Mouse (Mus musculus): ENCODE measurements at regions not wholly inside any gene's neighbourhood (a gene's known extent, or its start where the extent isn't known, plus 50 kb on each side); places are given as distances from the start of the nearest gene placed in this dataset.

GRCm38 (mm10) chr2:92523321-92523895, 63.1 kb upstream of the Slc35c1 start:
- Histone ChIP-seq H3K4me2 (no peak overlapping the region), H3K4me3 (no peak overlapping the region), H3K9ac (no peak overlapping the region), H3K27ac (replicated peaks) (no peak overlapping the region), H3K27me3 (no peaks in the 10 kb centered on the region), H3K9me3 (no peaks in the 10 kb centered on the region), H3K4me1 (replicated peaks) (peaks cover 18% of the 10 kb centered on the region; the same call in 1 of the 2 replicates), H3K36me3 (no peaks in the 10 kb centered on the region)
- 81% methylated on average over 13 of the region's 13 CpGs for WGBS
- no peak for ATAC-seq (ENCODE audit: low FRiP score, low read depth)

GRCm38 (mm10) chr2:92521527-92521926, 61.2 kb upstream of the Slc35c1 start:
- WGBS, result 88% methylated on average over 8 of the region's 8 CpGs
- no peak overlapping the region for H3K4me2 ChIP-seq
- no peaks in the 10 kb centered on the region for H3K36me3 ChIP-seq
- no peak overlapping the region for H3K9ac ChIP-seq
- no peak for ATAC-seq (ENCODE audit: low FRiP score, low read depth)
- 0 out of 2 replicates have a peak, but pooled peaks cover 10% of the 10 kb centered on the region for H3K4me1 ChIP-seq (replicated peaks)
- no peak overlapping the region for H3K4me3 ChIP-seq
- H3K27me3 ChIP-seq, result no peaks in the 10 kb centered on the region
- no peaks in the 10 kb centered on the region for H3K9me3 ChIP-seq
- H3K27ac ChIP-seq (replicated peaks), result no peak overlapping the region

GRCm38 (mm10) chr2:92519396-92519795, 59.1 kb upstream of the Slc35c1 start:
- Histone ChIP-seq H3K36me3 (no peaks in the 10 kb centered on the region), H3K4me2 (no peak overlapping the region), H3K9ac (no peak overlapping the region), H3K9me3 (no peaks in the 10 kb centered on the region), H3K4me1 (replicated peaks) (no peaks in the 10 kb centered on the region), H3K4me3 (no peak overlapping the region), H3K27ac (replicated peaks) (no peak overlapping the region), H3K27me3 (no peaks in the 10 kb centered on the region)
- WGBS, result 87% methylated on average over 8 of the region's 8 CpGs
- ATAC-seq (ENCODE audit: low FRiP score, low read depth), result no peak

GRCm38 (mm10) chr2:92518891-92519290, 58.6 kb upstream of the Slc35c1 start:
- no peaks in the 10 kb centered on the region for H3K9me3 ChIP-seq
- no peak for ATAC-seq (ENCODE audit: low FRiP score, low read depth)
- 84% methylated on average over 8 of the region's 8 CpGs for WGBS
- no peak overlapping the region for H3K4me3 ChIP-seq
- no peak overlapping the region for H3K27ac ChIP-seq (replicated peaks)
- H3K4me1 ChIP-seq (replicated peaks), result no peaks in the 10 kb centered on the region
- H3K27me3 ChIP-seq, result no peaks in the 10 kb centered on the region
- no peak overlapping the region for H3K9ac ChIP-seq
- no peaks in the 10 kb centered on the region for H3K36me3 ChIP-seq
- H3K4me2 ChIP-seq, result no peak overlapping the region

- Histone ChIP-seq H3K4me1 (replicated peaks) (no peaks in the 10 kb centered on the region), H3K9me3 (0 out of 2 replicates have a peak, but pooled peaks cover 6% of the 10 kb centered on the region), H3K27ac (replicated peaks) (no peak overlapping the region), H3K36me3 (no peaks in the 10 kb centered on the region), H3K9ac (no peak overlapping the region), H3K4me3 (no peak overlapping the region), H3K4me2 (no peak overlapping the region), H3K27me3 (no peaks in the 10 kb centered on the region)
- no peak for ATAC-seq (ENCODE audit: low FRiP score, low read depth)
- 59% methylated on average over 6 of the region's 6 CpGs for WGBS
Measured at GRCm38 (mm10) chr2:92514961-92515360, 54.6 kb upstream of the Slc35c1 start.

GRCm38 (mm10) chr2:92511771-92512744, 51.7 kb upstream of the Slc35c1 start:
- Histone ChIP-seq H3K9me3 (0 out of 2 replicates have a peak, but pooled peaks cover 7% of the 10 kb centered on the region), H3K27ac (replicated peaks) (no peak overlapping the region), H3K9ac (no peak overlapping the region), H3K4me3 (no peak overlapping the region), H3K4me2 (no peak overlapping the region), H3K4me1 (replicated peaks) (no peaks in the 10 kb centered on the region), H3K36me3 (no peaks in the 10 kb centered on the region), H3K27me3 (no peaks in the 10 kb centered on the region)
- no peak for ATAC-seq (ENCODE audit: low FRiP score, low read depth)
- WGBS, result 76% methylated on average over 6 of the region's 6 CpGs

Data from hindbrain, embryonic 15.5 days (tissue).